Mouse (Mus musculus): ENCODE results near the gene Duox1. TPM values are rescaled to one million over a fixed set of nuclear protein-coding genes. Genes with fewer than 3 reads are reported as not detected.

Gene Duox1
- total RNA-seq (2022) = under 1 TPM in 2 of 4 experiments, not detected in 2; 0.06 to 0.13 TPM

GRCm38 (mm10) chr2:122315372-122315771, at the start of gene Duox1:
Gene Duox1, plus strand, starts transcription at chr2:122315672.
- DNase-seq = no peak

GRCm38 (mm10) chr2:122266407-122267193, 48.9 kb upstream of the Duox1 start:
- no peak for DNase-seq

GRCm38 (mm10) chr2:122278769-122279168, 36.7 kb upstream of the Duox1 start:
- no peak for DNase-seq

- no peak for DNase-seq
Measured at GRCm38 (mm10) chr2:122284091-122284490, 31.4 kb upstream of the Duox1 start.

- DNase-seq = no peak
Measured at GRCm38 (mm10) chr2:122286137-122286536, 29.3 kb upstream of the Duox1 start.

- DNase-seq = no peak
Measured at GRCm38 (mm10) chr2:122294916-122295315, 20.6 kb upstream of the Duox1 start.

GRCm38 (mm10) chr2:122297271-122298095, 18.0 kb upstream of the Duox1 start:
- no peak for DNase-seq

GRCm38 (mm10) chr2:122298096-122298499, 17.4 kb upstream of the Duox1 start, which contains the start of gene Duox2:
Gene Duox2, minus strand, starts transcription at chr2:122298449.
- DNase-seq = no peak

- no peak for DNase-seq
Measured at GRCm38 (mm10) chr2:122298596-122299490, 16.6 kb upstream of the Duox1 start, which contains the start of gene Duoxa2. Gene Duoxa2, plus strand, starts transcription at chr2:122298900.

- DNase-seq = no peak
Measured at GRCm38 (mm10) chr2:122299911-122300655, 15.4 kb upstream of the Duox1 start.

GRCm38 (mm10) chr2:122300656-122301020, 14.8 kb upstream of the Duox1 start:
- DNase-seq = no peak

- peak; percentile 31 for DNase-seq
Measured at GRCm38 (mm10) chr2:122301081-122301920, 14.2 kb upstream of the Duox1 start.

- DNase-seq = no peak
Measured at GRCm38 (mm10) chr2:122301921-122302573, 13.4 kb upstream of the Duox1 start.

GRCm38 (mm10) chr2:122302574-122303241, 12.8 kb upstream of the Duox1 start:
- DNase-seq = peak; percentile 21

- no peak for DNase-seq
Measured at GRCm38 (mm10) chr2:122304544-122304943, 10.9 kb upstream of the Duox1 start.

- DNase-seq = no peak
Measured at GRCm38 (mm10) chr2:122305097-122305892, 10.2 kb upstream of the Duox1 start.

GRCm38 (mm10) chr2:122306184-122306583, 9.3 kb upstream of the Duox1 start:
- DNase-seq = no peak

GRCm38 (mm10) chr2:122309647-122310046, 5.8 kb upstream of the Duox1 start:
- no peak for DNase-seq

- DNase-seq = no peak
Measured at GRCm38 (mm10) chr2:122311561-122311960, 3.9 kb upstream of the Duox1 start.
